Mouse (Mus musculus) stomach, postnatal 0 days (tissue): ENCODE data around the gene Nedd1. TPM values are rescaled to one million over a fixed set of nuclear protein-coding genes. Genes with fewer than 3 reads are reported as not detected.

Experiments used
- ATAC-seq: fragments of 200-750 bp; cut with Nextera tagmentation; 2 replicates; pipeline ENCODE4 v1.8.0; 2017; ENCODE audit not compliant: low FRiP score, low TSS enrichment
- DNase-seq: peaks from one replicate; pipeline ENCODE4 v3.0.0-alpha.2; 2016; ENCODE audit warnings: low spot score
- H3K27ac ChIP-seq: fragments of 300-500 bp; sonication (generic); replicated peaks from 2 replicates; pipeline ENCODE4 v1.5.1; 2014; ENCODE audit warnings: mild to moderate bottlenecking, control low read depth
- H3K27me3 ChIP-seq: fragments of 300-500 bp; sonication (generic); 2 replicates; pipeline ENCODE4 v1.6.1; 2014; ENCODE audit warnings: low read length; ENCODE audit not compliant: control insufficient read depth, insufficient read depth
- H3K36me3 ChIP-seq: fragments of 300-500 bp; sonication (generic); 2 replicates; pipeline ENCODE4 v1.6.1; 2014; ENCODE audit warnings: low read length, mixed read lengths; ENCODE audit not compliant: control insufficient read depth, insufficient read depth
- H3K4me1 ChIP-seq: fragments of 300-500 bp; sonication (generic); replicated peaks from 2 replicates; pipeline ENCODE4 v1.6.1; 2014; ENCODE audit warnings: antibody characterized with exemption; ENCODE audit not compliant: control insufficient read depth, insufficient read depth
- H3K4me2 ChIP-seq: fragments of 300-500 bp; sonication (generic); replicated peaks from 2 replicates; pipeline ENCODE4 v1.6.1; 2014; ENCODE audit warnings: low read depth, mild to moderate bottlenecking, control low read depth, moderate library complexity
- H3K4me3 ChIP-seq: fragments of 300-500 bp; sonication (generic); 2 replicates; pipeline ENCODE4 v1.5.1; 2014; ENCODE audit warnings: low read depth, low read length, control low read depth
- H3K9ac ChIP-seq: fragments of 300-500 bp; sonication (generic); 2 replicates; pipeline ENCODE4 v1.6.1; 2014; ENCODE audit warnings: mild to moderate bottlenecking, low read length, control low read depth, mixed read lengths
- H3K9me3 ChIP-seq: fragments of 300-500 bp; sonication (generic); 2 replicates; pipeline ENCODE4 v1.6.1; 2016; ENCODE audit warnings: low read length; ENCODE audit not compliant: control insufficient read depth
- CTCF ChIP-seq: IDR thresholded peaks from 2 replicates; pipeline ENCODE4 v1.5.1; 2016; ENCODE audit warnings: antibody characterized with exemption, low read depth, mild to moderate bottlenecking, moderate library complexity
- EP300 ChIP-seq: optimal IDR thresholded peaks from 2 replicates; pipeline ENCODE3; 2016; ENCODE audit warnings: antibody characterized with exemption
- WGBS: fragments of 180-500 bp; shearing (Covaris S2); extraction: QIAGEN DNeasy Blood & Tissue Kit; methylation state at CpG from one replicate; pipeline ENCODE4 v1.1.7; 2014; 5-methylcytosine and 5-hydroxymethylcytosine counted together
- polyA plus RNA-seq: library from polyadenylated mRNA; unstranded; fragments of >200 nt; fragmentation: Nextera tagmentation; extraction: Ambion mirVana; gene quantifications from 2 replicates; pipeline ENCODE4 v1.2.1, GENCODE M21; 2015

The Nedd1 gene
- polyA plus RNA-seq, 1 experiment from 2014 or later: 21.4 TPM

GRCm38 (mm10) chr10:92675056-92675455, 47.2 kb downstream of the Nedd1 start:
- DNase-seq: no peak
- Histone ChIP-seq H3K4me1 (no peaks in the 10 kb centered on the region), H3K9me3 (no peaks in the 10 kb centered on the region), H3K4me2 (no peak overlapping the region), H3K9ac (no peak overlapping the region), H3K27me3 (0 out of 2 replicates have a peak, but pooled peaks cover 2% of the 10 kb centered on the region), H3K36me3 (no peaks in the 10 kb centered on the region), H3K27ac (no peak overlapping the region), H3K4me3 (no peak overlapping the region)
- no peak for ATAC-seq
- 75% methylated on average over 4 of the region's 4 CpGs for WGBS
- TF ChIP-seq CTCF (no peak), EP300 (no peak)

GRCm38 (mm10) chr10:92671906-92672305, 50.3 kb downstream of the Nedd1 start:
- H3K4me2 ChIP-seq: no peak overlapping the region
- no peaks in the 10 kb centered on the region for H3K9me3 ChIP-seq
- H3K4me3 ChIP-seq: no peak overlapping the region
- WGBS: 89% methylated on average over 4 of the region's 4 CpGs
- no peaks in the 10 kb centered on the region for H3K36me3 ChIP-seq
- no peak for TF ChIP-seq EP300
- TF ChIP-seq CTCF: no peak
- DNase-seq (no peak), ATAC-seq (no peak)
- no peak overlapping the region for H3K27ac ChIP-seq
- no peak overlapping the region for H3K9ac ChIP-seq
- H3K27me3 ChIP-seq: 0 out of 2 replicates have a peak, but pooled peaks cover 2% of the 10 kb centered on the region
- H3K4me1 ChIP-seq: no peaks in the 10 kb centered on the region

DNA sequence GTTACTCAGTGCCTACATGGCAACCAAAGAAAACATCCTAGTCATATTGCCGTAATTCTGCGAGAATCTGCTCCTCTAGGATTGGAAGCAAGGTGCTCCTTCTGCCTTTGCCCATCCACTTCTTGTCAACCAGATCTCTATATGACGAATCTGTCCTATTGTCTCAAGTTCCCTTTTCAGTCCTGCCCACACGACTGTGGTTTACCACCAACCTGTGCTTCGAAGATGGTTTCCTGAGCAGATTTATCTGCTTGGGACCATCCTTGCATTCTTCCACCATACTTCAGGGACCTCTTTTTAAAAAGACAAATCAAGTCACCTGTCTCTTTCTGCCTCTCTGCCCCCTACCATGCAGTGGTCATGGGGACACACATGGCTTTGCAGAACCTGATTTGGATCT, 56.9 kb downstream of the Nedd1 start:
- H3K9ac ChIP-seq: no peak overlapping the region
- no peaks in the 10 kb centered on the region for H3K36me3 ChIP-seq
- H3K9me3 ChIP-seq: no peaks in the 10 kb centered on the region
- H3K4me2 ChIP-seq: no peak overlapping the region
- ATAC-seq (no peak), DNase-seq (no peak)
- no peak overlapping the region for H3K4me3 ChIP-seq
- no peaks in the 10 kb centered on the region for H3K4me1 ChIP-seq
- TF ChIP-seq CTCF: no peak
- no peak for TF ChIP-seq EP300
- H3K27me3 ChIP-seq: no peaks in the 10 kb centered on the region
- no peak overlapping the region for H3K27ac ChIP-seq
- WGBS: 78% methylated on average over 5 of the region's 5 CpGs

- no peak overlapping the region for H3K27ac ChIP-seq
- H3K4me1 ChIP-seq: no peaks in the 10 kb centered on the region
- no peaks in the 10 kb centered on the region for H3K27me3 ChIP-seq
- 73% methylated on average over 4 of the region's 4 CpGs for WGBS
- no peak overlapping the region for H3K4me3 ChIP-seq
- no peaks in the 10 kb centered on the region for H3K36me3 ChIP-seq
- ATAC-seq (no peak), DNase-seq (no peak)
- H3K9ac ChIP-seq: no peak overlapping the region
- no peak overlapping the region for H3K4me2 ChIP-seq
- no peaks in the 10 kb centered on the region for H3K9me3 ChIP-seq
- TF ChIP-seq EP300: no peak
These were observed 69.0 kb downstream of the Nedd1 start for GRCm38 (mm10) chr10:92653266-92653665.

GRCm38 (mm10) chr10:92652399-92652920, 69.8 kb downstream of the Nedd1 start:
- no peak overlapping the region for H3K27ac ChIP-seq
- H3K4me2 ChIP-seq: no peak overlapping the region
- no peaks in the 10 kb centered on the region for H3K4me1 ChIP-seq
- no peaks in the 10 kb centered on the region for H3K36me3 ChIP-seq
- ATAC-seq: no peak
- no peak overlapping the region for H3K4me3 ChIP-seq
- H3K9me3 ChIP-seq: no peaks in the 10 kb centered on the region
- no peak for DNase-seq
- TF ChIP-seq EP300 (no peak), CTCF (peak; percentile 66)
- no peaks in the 10 kb centered on the region for H3K27me3 ChIP-seq
- H3K9ac ChIP-seq: no peak overlapping the region
- 36% methylated on average over 3 of the region's 3 CpGs for WGBS

- Histone ChIP-seq H3K9me3 (no peaks in the 10 kb centered on the region), H3K9ac (no peak overlapping the region), H3K4me1 (no peaks in the 10 kb centered on the region), H3K4me2 (no peak overlapping the region), H3K27me3 (no peaks in the 10 kb centered on the region), H3K4me3 (no peak overlapping the region), H3K27ac (no peak overlapping the region), H3K36me3 (no peaks in the 10 kb centered on the region)
- ATAC-seq (no peak), DNase-seq (no peak)
- TF ChIP-seq CTCF (no peak), EP300 (no peak)
- WGBS: 94% methylated on average over 3 of the region's 3 CpGs
These were observed 71.0 kb downstream of the Nedd1 start for GRCm38 (mm10) chr10:92651266-92651665.
